Mouse (Mus musculus) limb, embryonic 15.5 days (tissue): ENCODE data around the gene Abcd4. TPM values are rescaled to one million over a fixed set of nuclear protein-coding genes. Genes with fewer than 3 reads are reported as not detected.

Experiments
- ATAC-seq: fragments of 200-750 bp; cut with Nextera tagmentation; 2 replicates; pipeline ENCODE4 v1.8.0; 2017; ENCODE audit warnings: low read depth, moderate TSS enrichment; ENCODE audit not compliant: insufficient number of reproducible peaks, low FRiP score, low TSS enrichment
- H3K27ac ChIP-seq: fragments of 300-500 bp; sonication (generic); 2 replicates; pipeline ENCODE4 v1.5.1; 2015; ENCODE audit warnings: moderate library complexity, mild to moderate bottlenecking, inconsistent platforms
- H3K27me3 ChIP-seq: fragments of 300-500 bp; sonication (generic); 2 replicates; pipeline ENCODE4 v1.6.1; 2015; ENCODE audit warnings: inconsistent platforms
- H3K36me3 ChIP-seq: fragments of 300-500 bp; sonication (generic); 2 replicates; pipeline ENCODE4 v1.6.1; 2015; ENCODE audit warnings: inconsistent platforms
- H3K4me1 ChIP-seq: fragments of 300-500 bp; sonication (generic); 2 replicates; pipeline ENCODE4 v1.6.1; 2015; ENCODE audit warnings: inconsistent platforms
- H3K4me2 ChIP-seq: fragments of 300-500 bp; sonication (generic); 2 replicates; pipeline ENCODE4 v1.6.1; 2015; ENCODE audit warnings: mild to moderate bottlenecking, inconsistent platforms
- H3K4me3 ChIP-seq: fragments of 300-500 bp; sonication (generic); 2 replicates; pipeline ENCODE4 v1.5.1; 2015; ENCODE audit warnings: mild to moderate bottlenecking, inconsistent platforms
- H3K9ac ChIP-seq: fragments of 300-500 bp; sonication (generic); 2 replicates; pipeline ENCODE4 v1.6.1; 2015; ENCODE audit warnings: inconsistent platforms
- H3K9me3 ChIP-seq: fragments of 300-500 bp; sonication (generic); 2 replicates; pipeline ENCODE4 v1.6.1; 2016; ENCODE audit warnings: inconsistent platforms
- WGBS: fragments of 180-500 bp; shearing (Covaris S2); methylation state at CpG from one replicate; pipeline ENCODE4 v1.1.7; 2015; 5-methylcytosine and 5-hydroxymethylcytosine counted together
- polyA plus RNA-seq: library from polyadenylated mRNA; unstranded; fragments of >200 nt; fragmentation: Nextera tagmentation; extraction: Ambion mirVana; gene quantifications from 2 replicates; pipeline ENCODE4 v1.2.1, GENCODE M21; 2015

Abcd4 gene
- polyA plus RNA-seq, result 14.7 and 15.7 TPM in 2 replicates

DNA sequence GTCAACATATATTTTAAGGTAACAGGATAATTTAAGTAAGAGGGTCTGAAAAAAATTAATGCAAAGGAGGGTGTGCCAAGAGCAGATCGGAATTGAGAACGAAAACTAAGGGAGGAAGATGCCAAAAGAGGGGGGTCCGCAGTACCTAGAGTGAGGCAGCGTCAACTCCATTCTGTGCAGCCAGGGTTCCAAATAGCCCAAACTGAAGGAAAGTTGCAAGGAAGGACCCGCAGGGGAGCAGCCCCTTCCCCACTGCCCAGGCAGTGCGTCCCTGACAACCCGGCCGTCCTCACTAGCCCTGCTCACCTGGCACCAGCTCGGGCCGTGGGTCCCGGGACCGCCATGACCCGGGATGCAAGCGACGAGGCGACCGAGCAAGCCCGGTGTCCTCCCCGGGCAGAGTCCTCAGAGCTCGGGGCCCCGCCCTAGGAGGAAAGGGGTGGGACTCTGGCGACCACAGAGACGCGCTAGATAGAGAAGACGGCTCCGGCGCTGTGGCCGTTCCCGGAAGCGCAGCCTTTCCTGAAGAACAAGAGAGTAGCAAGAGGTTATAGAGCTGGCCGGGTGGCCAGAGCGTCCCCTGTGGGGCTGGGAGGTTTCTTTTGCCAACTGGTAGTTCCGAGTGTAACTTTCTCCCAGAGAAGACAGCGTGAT lies at the start of gene Abcd4:
Abcd4 (minus strand) TSS at position 437 of the 654 bp plus-strand sequence.
- Histone ChIP-seq H3K27me3 (no peaks in the 10 kb centered on the region), H3K9ac (peak within 1 kb of the TSS; percentile 89), H3K36me3 (peaks cover 10% of the 10 kb centered on the region; the same call in 1 of the 2 replicates), H3K9me3 (no peaks in the 10 kb centered on the region), H3K4me3 (peak within 1 kb of the TSS; percentile 89), H3K4me1 (no peaks in the 10 kb centered on the region), H3K4me2 (peak within 1 kb of the TSS; percentile 61), H3K27ac (peak within 1 kb of the TSS; percentile 82)
- WGBS, result under 1% methylated on average over 34 of the region's 34 CpGs
- ATAC-seq, result peak; percentile 94

DNA sequence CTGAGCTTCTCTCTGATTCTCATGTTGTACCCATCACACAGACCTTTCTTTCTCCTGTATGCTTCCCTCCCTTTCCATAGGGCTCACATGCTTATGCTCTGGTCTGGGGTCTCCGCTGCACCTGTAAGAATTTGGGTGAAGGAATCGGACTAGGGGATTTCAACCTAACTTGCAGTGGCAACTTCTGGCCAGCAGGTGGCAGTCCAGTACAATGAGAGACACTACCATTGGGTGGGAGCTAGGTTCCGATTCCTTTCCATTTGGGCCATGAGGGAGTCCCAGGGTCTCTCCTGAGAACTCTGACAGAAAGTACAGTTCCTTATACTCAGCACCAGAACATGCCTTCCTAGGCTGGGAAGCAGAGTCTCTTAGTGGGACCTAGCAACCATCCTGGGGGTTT lies 36.7 kb upstream of the Abcd4 start:
- ATAC-seq, result no peak
- Histone ChIP-seq H3K27me3 (peaks cover 12% of the 10 kb centered on the region; the same call in 1 of the 2 replicates), H3K36me3 (no peaks in the 10 kb centered on the region), H3K4me2 (no peak overlapping the region), H3K9me3 (no peaks in the 10 kb centered on the region), H3K9ac (no peak overlapping the region), H3K4me3 (no peak overlapping the region), H3K27ac (no peak overlapping the region), H3K4me1 (no peaks in the 10 kb centered on the region)
- 21% methylated on average over 3 of the region's 3 CpGs for WGBS

DNA sequence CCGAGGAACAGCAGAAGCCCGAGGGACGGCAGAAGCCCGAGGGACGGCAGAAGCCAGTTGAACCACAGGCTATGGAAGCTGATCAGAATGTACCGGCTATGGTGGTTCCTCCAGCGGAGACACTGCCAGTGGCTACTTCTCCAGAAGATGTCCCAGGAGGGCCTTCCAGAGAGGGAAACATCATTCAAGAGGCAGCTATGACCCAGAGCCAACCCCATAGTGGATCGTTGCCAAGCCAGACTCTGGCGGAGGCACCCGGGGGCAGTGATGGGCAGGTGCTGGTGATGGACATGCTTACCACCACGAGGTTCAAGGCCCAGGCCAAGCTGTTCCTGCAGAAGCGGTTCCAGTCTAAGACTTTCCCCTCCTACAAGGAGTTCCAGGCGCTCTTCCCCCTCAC lies 33.0 kb upstream of the Abcd4 start:
- H3K4me2 ChIP-seq, result no peak overlapping the region
- no peaks in the 10 kb centered on the region for H3K9me3 ChIP-seq
- H3K9ac ChIP-seq, result no peak overlapping the region
- no peak overlapping the region for H3K27ac ChIP-seq
- no peak overlapping the region for H3K4me3 ChIP-seq
- no peaks in the 10 kb centered on the region for H3K4me1 ChIP-seq
- peaks cover 12% of the 10 kb centered on the region; the same call in 1 of the 2 replicates for H3K27me3 ChIP-seq
- H3K36me3 ChIP-seq, result no peaks in the 10 kb centered on the region
- no peak for ATAC-seq
- 86% methylated on average over 13 of the region's 13 CpGs for WGBS

DNA sequence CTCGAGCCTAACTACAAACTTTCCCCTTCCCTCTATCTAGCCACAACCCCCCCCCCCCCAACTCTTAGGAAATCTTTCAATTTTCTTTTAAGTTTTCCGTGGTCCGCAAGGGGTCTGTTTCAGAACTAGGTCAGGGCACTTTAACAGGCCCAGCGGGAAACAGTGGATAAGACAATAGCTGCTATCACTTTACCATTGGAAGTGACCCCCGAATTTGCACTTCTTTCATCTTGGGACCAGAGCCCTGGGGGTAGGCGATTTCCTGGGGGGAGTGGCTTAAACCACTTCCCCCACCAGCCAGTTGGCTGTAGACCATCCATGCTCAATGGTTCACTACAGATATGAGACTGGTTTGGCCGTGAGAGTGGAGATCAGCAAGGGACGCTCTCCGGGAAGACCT lies 23.4 kb upstream of the Abcd4 start, which contains the start of gene Vrtn:
Vrtn (plus strand) TSS at position 366 of the 400 bp plus-strand sequence.
- H3K36me3 ChIP-seq, result no peaks in the 10 kb centered on the region
- H3K27ac ChIP-seq, result no peak within 1 kb of the TSS
- peaks cover 44% of the 10 kb centered on the region for H3K27me3 ChIP-seq
- no peak within 1 kb of the TSS for H3K9ac ChIP-seq
- no peak within 1 kb of the TSS for H3K4me2 ChIP-seq
- no peaks in the 10 kb centered on the region for H3K9me3 ChIP-seq
- 13% methylated on average over 9 of the region's 9 CpGs for WGBS
- H3K4me1 ChIP-seq, result peaks cover 11% of the 10 kb centered on the region; the same call in 1 of the 2 replicates
- no peak within 1 kb of the TSS for H3K4me3 ChIP-seq
- no peak for ATAC-seq

DNA sequence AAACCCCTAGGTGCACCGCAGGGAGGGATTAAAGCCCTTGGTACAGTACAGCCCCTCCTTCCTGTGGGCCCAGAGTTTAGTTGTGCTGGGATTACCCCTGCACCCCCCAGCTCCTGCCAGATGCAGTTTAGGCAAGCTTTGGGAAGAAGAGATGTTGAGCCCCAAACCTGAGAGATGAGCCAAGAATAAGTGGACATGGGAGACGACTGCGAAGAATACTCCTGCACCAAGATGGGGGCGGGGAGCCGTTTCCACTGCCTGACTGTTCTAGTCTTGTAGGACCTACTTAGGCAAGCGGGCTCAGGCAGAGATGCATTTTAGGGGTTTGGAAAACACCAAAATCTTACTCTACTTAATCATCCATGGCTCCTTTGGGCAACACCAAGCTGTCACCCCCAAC lies 23.0 kb upstream of the Abcd4 start:
- H3K9me3 ChIP-seq, result no peaks in the 10 kb centered on the region
- no peaks in the 10 kb centered on the region for H3K36me3 ChIP-seq
- H3K27ac ChIP-seq, result no peak overlapping the region
- H3K4me1 ChIP-seq, result peaks cover 11% of the 10 kb centered on the region; the same call in 1 of the 2 replicates
- no peak overlapping the region for H3K4me3 ChIP-seq
- 13% methylated on average over 6 of the region's 6 CpGs for WGBS
- H3K4me2 ChIP-seq, result no peak overlapping the region
- H3K9ac ChIP-seq, result no peak overlapping the region
- ATAC-seq, result no peak
- H3K27me3 ChIP-seq, result peaks cover 44% of the 10 kb centered on the region

DNA sequence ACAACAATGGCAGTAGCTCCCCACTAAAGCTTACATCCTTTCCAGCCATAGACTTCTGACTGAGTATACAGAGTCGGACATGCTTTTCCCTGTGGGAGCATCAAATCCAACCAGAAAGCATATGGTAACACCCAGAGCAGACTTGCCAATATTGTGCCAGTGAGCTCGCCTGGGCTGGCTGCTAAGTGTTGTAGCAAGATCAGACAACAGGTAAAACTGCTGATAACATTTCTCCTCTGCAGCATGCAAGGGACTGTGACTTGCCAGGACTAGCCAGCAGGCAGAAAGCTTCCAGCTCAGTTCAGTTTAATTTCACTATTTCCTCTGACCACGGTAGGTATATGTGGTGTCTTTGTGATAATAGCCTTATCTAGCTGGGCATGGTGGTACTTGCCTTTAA lies 14.7 kb upstream of the Abcd4 start:
- ATAC-seq, result no peak
- Histone ChIP-seq H3K4me2 (no peak overlapping the region), H3K36me3 (no peaks in the 10 kb centered on the region), H3K9me3 (no peaks in the 10 kb centered on the region), H3K4me1 (no peaks in the 10 kb centered on the region), H3K9ac (no peak overlapping the region), H3K27me3 (no peaks in the 10 kb centered on the region; the same call in 1 of the 2 replicates), H3K27ac (no peak overlapping the region), H3K4me3 (no peak overlapping the region)
- 60% methylated on average over 3 of the region's 3 CpGs for WGBS

DNA sequence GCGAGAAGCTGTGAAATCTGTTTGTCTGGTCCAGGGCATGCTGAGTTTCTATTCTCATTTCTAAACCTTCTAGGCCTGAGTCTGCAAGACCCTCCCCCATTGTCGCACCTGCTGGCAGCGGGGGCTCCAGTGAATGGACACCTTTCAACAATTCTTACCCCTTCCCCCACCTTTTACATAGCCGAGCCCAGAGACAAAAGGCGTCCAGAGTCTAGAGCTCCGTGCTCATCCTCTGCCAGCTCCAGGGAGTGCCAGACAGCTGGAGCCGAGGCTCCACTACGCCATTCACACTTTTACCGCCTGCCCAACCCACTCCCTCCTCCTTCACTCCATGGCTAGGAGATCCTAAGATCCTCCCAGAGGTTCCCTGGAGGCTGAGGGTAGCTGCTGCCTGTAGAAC lies 7.9 kb upstream of the Abcd4 start:
- H3K27me3 ChIP-seq, result peaks cover 30% of the 10 kb centered on the region
- ATAC-seq, result no peak
- no peak overlapping the region for H3K27ac ChIP-seq
- H3K9me3 ChIP-seq, result no peaks in the 10 kb centered on the region
- WGBS, result 8% methylated on average over 9 of the region's 9 CpGs
- peaks cover 2% of the 10 kb centered on the region; the same call in 1 of the 2 replicates for H3K4me1 ChIP-seq
- H3K4me2 ChIP-seq, result no peak overlapping the region
- H3K4me3 ChIP-seq, result no peak overlapping the region
- H3K36me3 ChIP-seq, result no peaks in the 10 kb centered on the region
- no peak overlapping the region for H3K9ac ChIP-seq

DNA sequence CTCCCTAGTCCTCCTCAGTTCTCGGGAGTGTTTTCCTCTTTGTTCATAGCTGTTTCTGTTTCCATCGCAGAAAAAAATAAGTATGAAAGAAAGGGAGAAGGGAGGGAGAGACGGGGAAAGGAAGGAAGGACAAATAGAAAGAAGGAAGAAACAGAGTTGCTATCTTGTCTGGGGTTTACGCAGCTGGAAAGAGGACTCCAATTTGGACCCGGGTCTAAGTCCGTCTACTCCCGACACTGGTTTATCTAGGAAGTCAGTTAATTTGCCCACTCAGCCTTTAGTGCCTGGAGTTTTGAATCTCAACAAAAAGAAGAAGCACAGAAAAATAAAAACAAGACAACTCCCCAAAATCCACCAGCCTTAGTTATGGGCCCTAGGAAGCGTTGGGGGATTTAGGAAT lies 7.4 kb upstream of the Abcd4 start:
- Histone ChIP-seq H3K27ac (no peak overlapping the region), H3K27me3 (peaks cover 30% of the 10 kb centered on the region)
- no peak for ATAC-seq

DNA sequence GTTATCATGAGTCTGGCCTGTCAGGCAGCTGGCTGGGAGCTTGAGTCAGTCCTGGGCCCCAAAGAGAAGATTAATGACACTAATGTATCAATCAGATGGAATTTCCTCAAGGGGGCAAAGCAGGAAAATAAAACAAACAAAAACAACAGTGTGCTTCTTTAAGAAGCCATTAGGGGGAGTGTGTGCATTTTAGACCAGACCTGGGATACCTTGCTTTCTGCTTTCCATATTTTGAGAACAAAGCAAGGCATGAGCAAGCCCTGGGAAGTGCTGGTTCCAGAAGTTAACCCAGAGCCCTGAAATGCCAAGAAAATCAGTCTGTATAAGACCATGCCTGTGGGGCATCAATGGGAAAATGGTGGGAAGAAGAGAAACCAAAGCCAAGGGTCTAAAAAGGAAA lies 3.8 kb upstream of the Abcd4 start:
- H3K27ac ChIP-seq, result no peak overlapping the region
- H3K4me1 ChIP-seq, result peaks cover 2% of the 10 kb centered on the region; the same call in 1 of the 2 replicates
- peaks cover 26% of the 10 kb centered on the region for H3K27me3 ChIP-seq
- no peak overlapping the region for H3K4me3 ChIP-seq
- H3K36me3 ChIP-seq, result no peaks in the 10 kb centered on the region
- no peak for ATAC-seq
- no peaks in the 10 kb centered on the region for H3K9me3 ChIP-seq
- H3K9ac ChIP-seq, result no peak overlapping the region
- H3K4me2 ChIP-seq, result no peak overlapping the region

More for the DNA sequence above, 7.4 kb upstream of the Abcd4 start:
- Histone ChIP-seq H3K36me3 (no peaks in the 10 kb centered on the region), H3K9me3 (no peaks in the 10 kb centered on the region), H3K9ac (no peak overlapping the region), H3K4me2 (no peak overlapping the region), H3K4me1 (peaks cover 2% of the 10 kb centered on the region; the same call in 1 of the 2 replicates), H3K4me3 (no peak overlapping the region)
- WGBS, result 36% methylated on average over 8 of the region's 8 CpGs

DNA sequence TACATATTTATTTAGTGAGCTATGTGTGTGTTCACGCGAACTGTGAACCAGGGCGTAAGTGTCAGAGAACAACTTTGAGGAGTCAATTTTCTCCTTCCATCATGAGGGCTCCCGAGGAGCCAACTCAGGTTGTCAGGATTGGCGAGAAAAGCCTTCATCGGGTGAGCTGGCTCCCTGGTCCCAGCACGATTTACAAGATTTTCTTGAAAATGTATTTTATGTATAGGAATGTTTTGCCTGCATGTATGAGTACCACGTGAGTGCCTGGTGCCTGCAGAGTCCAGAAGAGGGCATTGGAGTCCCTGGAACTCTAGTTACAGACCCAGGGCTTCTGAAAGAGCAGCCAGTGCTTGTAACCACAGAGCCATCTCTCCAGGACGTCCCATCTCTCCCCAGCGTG lies 450 bp upstream of the Abcd4 start:
- no peaks in the 10 kb centered on the region for H3K27me3 ChIP-seq
- peak overlapping the region; percentile 61 for H3K4me2 ChIP-seq
- no peaks in the 10 kb centered on the region for H3K9me3 ChIP-seq
- peak overlapping the region; percentile 72 for H3K27ac ChIP-seq
- WGBS, result 7% methylated on average over 10 of the region's 10 CpGs
- ATAC-seq, result peak; percentile 27; the same call in 1 of the 2 replicates
- H3K4me1 ChIP-seq, result no peaks in the 10 kb centered on the region
- H3K4me3 ChIP-seq, result peak overlapping the region; percentile 89
- peaks cover 4% of the 10 kb centered on the region; the same call in 1 of the 2 replicates for H3K36me3 ChIP-seq
- H3K9ac ChIP-seq, result peak overlapping the region; percentile 27; the same call in 1 of the 2 replicates

DNA sequence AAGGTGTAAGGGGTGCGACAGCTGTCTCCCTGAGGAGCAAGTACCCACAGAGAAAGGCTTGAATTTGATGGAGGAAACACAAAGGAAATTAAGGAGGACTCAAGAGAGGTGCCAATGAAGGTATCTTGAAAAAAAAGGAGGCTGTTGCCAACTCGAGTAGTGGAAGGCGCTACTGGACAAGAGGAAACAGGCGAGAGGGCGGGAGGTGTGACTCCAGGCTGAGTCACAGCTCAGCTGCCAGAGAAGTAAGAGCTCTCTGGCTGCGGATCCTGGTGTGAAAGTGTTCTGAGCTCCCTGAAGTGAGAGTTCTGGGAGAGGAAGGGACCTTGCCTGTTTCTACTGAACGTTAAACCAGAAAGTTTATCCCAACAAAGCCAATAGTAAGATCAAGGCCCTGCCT lies 2.7 kb downstream of the Abcd4 start:
- 62% methylated on average over 7 of the region's 7 CpGs for WGBS
- no peak overlapping the region for H3K9ac ChIP-seq
- H3K4me2 ChIP-seq, result no peak overlapping the region
- no peak for ATAC-seq
- H3K4me1 ChIP-seq, result no peaks in the 10 kb centered on the region
- no peak overlapping the region for H3K4me3 ChIP-seq
- H3K36me3 ChIP-seq, result peaks cover 15% of the 10 kb centered on the region; the same call in 1 of the 2 replicates
- no peaks in the 10 kb centered on the region for H3K27me3 ChIP-seq
- H3K27ac ChIP-seq, result no peak overlapping the region
- H3K9me3 ChIP-seq, result no peaks in the 10 kb centered on the region

DNA sequence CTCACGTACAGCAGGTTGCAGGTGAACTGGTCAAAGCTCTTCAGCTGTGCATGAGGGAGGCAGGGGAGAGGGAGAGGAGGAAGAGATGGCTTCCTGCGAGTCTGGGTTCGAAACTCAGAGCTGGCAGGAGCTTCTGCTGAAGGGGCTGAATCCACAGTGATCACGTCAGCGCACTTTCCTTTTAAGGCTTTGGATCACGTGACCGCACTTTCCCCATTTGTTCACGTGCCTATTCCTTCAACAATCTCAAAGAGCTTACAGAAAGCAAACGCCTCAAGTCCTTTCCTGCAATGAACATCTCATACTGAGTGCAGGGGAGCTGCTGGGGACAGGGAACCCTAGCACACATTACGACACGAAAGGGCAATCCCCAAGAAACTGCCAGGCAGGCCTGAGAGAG lies 3.2 kb downstream of the Abcd4 start:
- no peak for ATAC-seq
- H3K27ac ChIP-seq, result no peak overlapping the region
- no peaks in the 10 kb centered on the region for H3K27me3 ChIP-seq
- WGBS, result 82% methylated on average over 11 of the region's 11 CpGs
- H3K9me3 ChIP-seq, result no peaks in the 10 kb centered on the region
- H3K9ac ChIP-seq, result no peak overlapping the region
- H3K4me3 ChIP-seq, result no peak overlapping the region
- H3K4me1 ChIP-seq, result no peaks in the 10 kb centered on the region
- H3K36me3 ChIP-seq, result peaks cover 19% of the 10 kb centered on the region; the same call in 1 of the 2 replicates
- no peak overlapping the region for H3K4me2 ChIP-seq
